8 mouse cellular contexts compared by ENCODE assay signal in the genomic region with DNA sequence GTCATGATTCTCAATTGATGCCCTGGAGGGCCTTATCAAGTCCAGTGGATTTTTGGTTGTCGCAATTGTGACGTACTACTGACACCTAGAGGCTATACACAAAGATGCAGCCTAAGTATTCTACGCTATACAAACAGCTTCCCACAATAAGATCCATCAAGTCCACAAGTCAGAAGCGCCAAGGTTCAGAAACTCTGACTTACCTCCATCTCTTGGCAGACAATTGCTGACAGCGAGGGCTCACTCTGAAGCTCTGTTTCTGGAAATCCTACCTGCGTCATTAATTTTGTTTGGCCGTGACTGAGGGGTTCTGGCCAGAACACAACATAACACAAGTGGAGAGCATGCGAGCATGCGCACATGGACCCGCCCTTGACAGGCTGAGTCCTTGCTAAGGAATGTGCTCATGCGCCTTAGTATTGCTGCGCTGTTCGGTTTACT. TPM values are rescaled to one million over a fixed set of nuclear protein-coding genes. Genes with fewer than 3 reads are reported as not detected.
A peak's percentile ranks its signal among the peaks of the same experiment; 100 is the strongest.
DNase-seq lines count a peak whose midpoint lies in the region; ATAC-seq and TF ChIP-seq lines count a peak whose summit lies in the region.

No protein-coding gene starts in this region.

- H3K4me1 ChIP-seq in embryonic facial prominence, embryonic 12.5 days: no peaks in the 10 kb centered on the region
- H3K4me1 ChIP-seq in intestine, postnatal 0 days (replicated peaks; ENCODE audit: control insufficient read depth, insufficient read depth, low read length): no peaks in the 10 kb centered on the region
- no peaks in the 10 kb centered on the region for H3K4me1 ChIP-seq in limb, embryonic 11.5 days (ENCODE audit: control insufficient read depth, insufficient read depth, low read length)
- no peaks in the 10 kb centered on the region for H3K4me1 ChIP-seq in midbrain, embryonic 13.5 days (replicated peaks)

- H3K36me3 ChIP-seq in embryonic facial prominence, embryonic 12.5 days: no peaks in the 10 kb centered on the region
- H3K36me3 ChIP-seq in intestine, postnatal 0 days (ENCODE audit: control insufficient read depth, insufficient read depth): no peaks in the 10 kb centered on the region
- no peaks in the 10 kb centered on the region for H3K36me3 ChIP-seq in limb, embryonic 11.5 days (ENCODE audit: control insufficient read depth, insufficient read depth, low read length)
- H3K36me3 ChIP-seq in midbrain, embryonic 13.5 days: no peaks in the 10 kb centered on the region
- no peaks in the 10 kb centered on the region for H3K36me3 ChIP-seq in splenic B cell, adult 2 months (ENCODE audit: control insufficient read depth, insufficient read depth, low read length, poor library complexity, severe bottlenecking)

- peak overlapping the region; percentile 44 for H3K4me2 ChIP-seq in embryonic facial prominence, embryonic 12.5 days (replicated peaks)
- H3K4me2 ChIP-seq in intestine, postnatal 0 days (replicated peaks; ENCODE audit: low read depth): peak overlapping the region; percentile 66
- H3K4me2 ChIP-seq in limb, embryonic 11.5 days (ENCODE audit: low read depth, severe bottlenecking): peak overlapping the region; percentile 41; the same call in 1 of the 2 replicates
- peak overlapping the region; percentile 51 for H3K4me2 ChIP-seq in midbrain, embryonic 13.5 days (replicated peaks)

- peak; percentile 88 for TF ChIP-seq CTCF in intestine, postnatal 0 days (IDR thresholded peaks at IDR 0.05; ENCODE audit: low read depth)

- WGBS in embryonic facial prominence, embryonic 12.5 days: 16% methylated on average over 13 of the region's 13 CpGs
- WGBS in intestine, postnatal 0 days: 9% methylated on average over 13 of the region's 13 CpGs
- 18% methylated on average over 13 of the region's 13 CpGs for WGBS in limb, embryonic 11.5 days
- 18% methylated on average over 13 of the region's 13 CpGs for WGBS in midbrain, embryonic 13.5 days

- H3K27ac ChIP-seq in embryonic facial prominence, embryonic 12.5 days: no peak overlapping the region
- no peak overlapping the region for H3K27ac ChIP-seq in intestine, postnatal 0 days (ENCODE audit: low read depth, low read length)
- no peak overlapping the region for H3K27ac ChIP-seq in limb, embryonic 11.5 days (replicated peaks; ENCODE audit: low read depth, low read length)
- no peak overlapping the region for H3K27ac ChIP-seq in midbrain, embryonic 13.5 days

- ATAC-seq in embryonic facial prominence, embryonic 12.5 days (ENCODE audit: insufficient number of reproducible peaks, insufficient read depth, low FRiP score, low TSS enrichment): 0 out of 2 replicates have a peak, but pooled peaks have one; percentile 69
- peak; percentile 88 for ATAC-seq in granulocyte monocyte progenitor cell, adult 5-6 weeks (replicated peaks; ENCODE audit: poor library complexity, severe bottlenecking)
- ATAC-seq in intestine, postnatal 0 days: peak; percentile 85
- ATAC-seq in limb, embryonic 11.5 days (ENCODE audit: insufficient number of reproducible peaks, low FRiP score, low TSS enrichment, low read depth): peak; percentile 78; the same call in 1 of the 2 replicates
- peak; percentile 96 for ATAC-seq in midbrain, embryonic 13.5 days

- H3K9ac ChIP-seq in embryonic facial prominence, embryonic 12.5 days: no peak overlapping the region
- H3K9ac ChIP-seq in intestine, postnatal 0 days (ENCODE audit: low read depth, low read length): 0 out of 2 replicates have a peak overlapping the region, but pooled peaks have one; percentile 7
- H3K9ac ChIP-seq in limb, embryonic 11.5 days (ENCODE audit: low read length): no peak overlapping the region
- H3K9ac ChIP-seq in midbrain, embryonic 13.5 days (replicated peaks): no peak overlapping the region

- peak overlapping the region; percentile 31 for H3K4me3 ChIP-seq in embryonic facial prominence, embryonic 12.5 days
- H3K4me3 ChIP-seq in intestine, postnatal 0 days (ENCODE audit: low read depth, low read length): peak overlapping the region; percentile 31
- peak overlapping the region; percentile 15 for H3K4me3 ChIP-seq in limb, embryonic 11.5 days (ENCODE audit: low read depth, low read length)
- peak overlapping the region; percentile 37 for H3K4me3 ChIP-seq in midbrain, embryonic 13.5 days (replicated peaks)

- H3K9me3 ChIP-seq in embryonic facial prominence, embryonic 12.5 days: no peaks in the 10 kb centered on the region
- no peaks in the 10 kb centered on the region for H3K9me3 ChIP-seq in intestine, postnatal 0 days (ENCODE audit: control insufficient read depth)
- no peaks in the 10 kb centered on the region for H3K9me3 ChIP-seq in limb, embryonic 11.5 days (ENCODE audit: control insufficient read depth, low read length)
- H3K9me3 ChIP-seq in midbrain, embryonic 13.5 days: no peaks in the 10 kb centered on the region

- H3K27me3 ChIP-seq in embryonic facial prominence, embryonic 12.5 days: no peaks in the 10 kb centered on the region
- H3K27me3 ChIP-seq in intestine, postnatal 0 days (replicated peaks; ENCODE audit: control insufficient read depth, insufficient read depth, low read length): no peaks in the 10 kb centered on the region
- no peaks in the 10 kb centered on the region for H3K27me3 ChIP-seq in limb, embryonic 11.5 days (ENCODE audit: control insufficient read depth, insufficient read depth, low read length)
- no peaks in the 10 kb centered on the region for H3K27me3 ChIP-seq in midbrain, embryonic 13.5 days
- H3K27me3 ChIP-seq in splenic B cell, adult 2 months (ENCODE audit: control insufficient read depth, insufficient read depth, low read length, poor library complexity, severe bottlenecking): no peaks in the 10 kb centered on the region

- peak; percentile 78 for DNase-seq in A20 (ENCODE audit: low read depth, low spot score)
- peak; percentile 86 for DNase-seq in adrenal gland, postnatal 14 days
- peak; percentile 72 for DNase-seq in limb, embryonic 11.5 days (ENCODE audit: low spot score)
- peak; percentile 80 for DNase-seq in splenic B cell, adult 2 months (ENCODE audit: low read depth, low spot score)

RNA-seq across cellular contexts. Expression of a gene that starts 21.4 kb away (rescaled TPM):
- total RNA-seq in adrenal gland, postnatal 14 days (2021): 2.0 and 3.6 TPM in 2 replicates
- polyA plus RNA-seq in embryonic facial prominence, embryonic 12.5 days (2016; fragmentation: Nextera tagmentation; extraction: Ambion mirVana): 0.50 and 0.53 TPM in 2 replicates
- 0.15 TPM in 1 of 2 replicates, not detected in the other for total RNA-seq in granulocyte monocyte progenitor cell, adult 5-6 weeks (2014; fragmentation: Nextera tagmentation)
- total RNA-seq in granulocyte monocyte progenitor cell, adult 5-6 weeks (2017): 0.05 and 0.73 TPM in 2 replicates
- 87.0 and 90.6 TPM in 2 replicates for polyA plus RNA-seq in intestine, postnatal 0 days (2015; fragmentation: Nextera tagmentation; extraction: Ambion mirVana)
- polyA plus RNA-seq in limb, embryonic 11.5 days (2014; fragmentation: Nextera tagmentation; extraction: Ambion mirVana): 0.14 and 0.35 TPM in 2 replicates
- polyA plus RNA-seq in midbrain, embryonic 13.5 days (2015; fragmentation: Nextera tagmentation; extraction: Ambion mirVana): 0.09 and 0.17 TPM in 2 replicates

RNA-seq across cellular contexts. Expression of a gene that starts 21.5 kb away (rescaled TPM):
- 0.11 and 0.15 TPM in 2 replicates for total RNA-seq in adrenal gland, postnatal 14 days (2021)
- polyA plus RNA-seq in embryonic facial prominence, embryonic 12.5 days (2016; fragmentation: Nextera tagmentation; extraction: Ambion mirVana): 0.40 TPM in 1 of 2 replicates, not detected in the other
- not detected in 2 replicates for total RNA-seq in granulocyte monocyte progenitor cell, adult 5-6 weeks (2014; fragmentation: Nextera tagmentation)
- 0.04 and 1.3 TPM in 2 replicates for total RNA-seq in granulocyte monocyte progenitor cell, adult 5-6 weeks (2017)
- polyA plus RNA-seq in intestine, postnatal 0 days (2015; fragmentation: Nextera tagmentation; extraction: Ambion mirVana): 128 and 134 TPM in 2 replicates
- 0.07 TPM in 1 of 2 replicates, not detected in the other for polyA plus RNA-seq in limb, embryonic 11.5 days (2014; fragmentation: Nextera tagmentation; extraction: Ambion mirVana)
- polyA plus RNA-seq in midbrain, embryonic 13.5 days (2015; fragmentation: Nextera tagmentation; extraction: Ambion mirVana): 0.12 and 0.18 TPM in 2 replicates

RNA-seq across cellular contexts. Expression of a gene that starts 54.3 kb away (rescaled TPM):
- 1.4 and 1.6 TPM in 2 replicates for total RNA-seq in adrenal gland, postnatal 14 days (2021)
- 0.33 TPM in 1 of 2 replicates, not detected in the other for polyA plus RNA-seq in embryonic facial prominence, embryonic 12.5 days (2016; fragmentation: Nextera tagmentation; extraction: Ambion mirVana)
- not detected in 2 replicates for total RNA-seq in granulocyte monocyte progenitor cell, adult 5-6 weeks (2014; fragmentation: Nextera tagmentation)
- total RNA-seq in granulocyte monocyte progenitor cell, adult 5-6 weeks (2017): not detected in 2 replicates
- 2.2 and 2.3 TPM in 2 replicates for polyA plus RNA-seq in intestine, postnatal 0 days (2015; fragmentation: Nextera tagmentation; extraction: Ambion mirVana)
- 0.11 TPM in 1 of 2 replicates, not detected in the other for polyA plus RNA-seq in limb, embryonic 11.5 days (2014; fragmentation: Nextera tagmentation; extraction: Ambion mirVana)
- polyA plus RNA-seq in midbrain, embryonic 13.5 days (2015; fragmentation: Nextera tagmentation; extraction: Ambion mirVana): 0.16 and 0.18 TPM in 2 replicates

Comparison
In these comparisons a context has a peak if more than half of its experiments do, and no peak if none do; other contexts are left out.
1. RNA of a gene that starts 21.4 kb away (polyA plus RNA-seq): 87.0 to 90.6 TPM in intestine, postnatal 0 days; 0.50 to 0.53 TPM in embryonic facial prominence, embryonic 12.5 days, 0.14 to 0.35 TPM in limb, embryonic 11.5 days and 0.09 to 0.17 TPM in midbrain, embryonic 13.5 days; every median in the first group is over 10 times any median in the second.
2. RNA of a gene that starts 21.5 kb away (polyA plus RNA-seq): 128 to 134 TPM in intestine, postnatal 0 days; 0.40 TPM in embryonic facial prominence, embryonic 12.5 days, 0.12 to 0.18 TPM in midbrain, embryonic 13.5 days and 0.07 TPM in limb, embryonic 11.5 days; every median in the first group is over 10 times any median in the second.
3. Peak in every context shown above with its lines, with median percentiles within 50 percentile points of each other: DNase-seq, ATAC-seq, H3K4me2 ChIP-seq and H3K4me3 ChIP-seq.